Mouse (Mus musculus) bone marrow, adult 2 months (tissue): ENCODE data around the gene Pxt1.

Source experiments
- CTCF ChIP-seq: fragments of 200-500 bp; IDR thresholded peaks from 2 replicates; pipeline ENCODE4 v1.5.1; 2011; ENCODE audit warnings: low read length, control low read depth; ENCODE audit not compliant: control insufficient read depth, insufficient read depth
- POLR2A ChIP-seq: fragments of 200-500 bp; IDR thresholded peaks from 2 replicates; pipeline ENCODE4 v1.6.1; 2011; ENCODE audit warnings: low read depth, mild to moderate bottlenecking, control low read depth, low read length, borderline replicate concordance; ENCODE audit not compliant: control insufficient read depth

DNA sequence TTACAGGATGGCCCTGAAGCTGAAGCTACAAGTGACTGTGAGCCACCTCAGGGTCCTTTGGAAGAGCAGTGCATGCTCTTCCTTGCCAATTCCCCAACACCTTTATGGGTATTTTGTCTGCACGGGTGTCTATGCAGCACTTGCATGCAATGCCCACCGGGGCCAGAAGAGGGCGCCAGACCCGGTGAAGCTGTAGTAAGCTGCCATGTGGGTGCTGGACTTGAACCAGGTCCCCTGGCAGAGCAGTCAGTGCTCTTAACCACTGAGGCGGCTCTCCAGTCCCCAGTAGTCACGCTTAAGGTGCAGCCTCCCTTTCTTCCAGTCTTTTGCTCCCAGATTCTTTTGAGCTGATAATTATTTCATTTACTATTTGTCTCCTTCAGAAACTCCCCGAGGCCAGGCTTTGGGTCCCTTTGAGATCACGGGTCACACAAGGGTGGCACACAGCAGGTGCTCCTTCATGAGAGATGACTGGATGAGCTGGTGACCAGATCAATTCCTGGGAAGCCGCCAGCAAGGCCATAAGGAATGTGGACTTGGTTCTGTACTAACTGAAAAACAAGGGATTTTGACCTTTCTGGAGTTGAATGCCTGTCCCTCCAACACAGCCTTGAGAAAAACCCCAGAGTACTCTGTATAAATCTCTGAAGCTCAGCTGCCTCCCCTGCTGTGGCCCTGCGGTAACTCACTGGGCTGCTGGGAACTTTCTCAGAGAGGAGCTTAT is 6.9 kb downstream of the Pxt1 start:
- peak; percentile 87 for TF ChIP-seq CTCF
- no peak for TF ChIP-seq POLR2A
